8 mouse cellular contexts compared by ENCODE assay signal in genomic region chr2:84386563-84387393, GRCm38 (mm10). TPM values are rescaled to one million over a fixed set of nuclear protein-coding genes. Genes with fewer than 3 reads are reported as not detected.
DNase-seq lines count a peak whose midpoint lies in the region; ATAC-seq and TF ChIP-seq lines count a peak whose summit lies in the region.

No protein-coding gene starts in this region.

- no peak for ATAC-seq in heart, embryonic 11.5 days (replicated peaks; ENCODE audit: insufficient number of reproducible peaks, low FRiP score, low TSS enrichment)

- H3K4me1 ChIP-seq in lung, adult 2 months (ENCODE audit: control insufficient read depth, insufficient read depth, low read length), result peaks cover 27% of the 10 kb centered on the region
- peaks cover 5% of the 10 kb centered on the region; the same call in 1 of the 2 replicates for H3K4me1 ChIP-seq in heart, embryonic 11.5 days (ENCODE audit: control insufficient read depth, insufficient read depth, low read length)

- no peak for TF ChIP-seq POLR2A in lung, adult 2 months (IDR thresholded peaks at IDR 0.05; ENCODE audit: borderline replicate concordance, extremely low read depth, low read depth, low read length)

- 39% methylated on average over 18 of the region's 18 CpGs for WGBS in lung, adult 2 months
- WGBS in heart, embryonic 11.5 days (ENCODE audit: insufficient replicate concordance), result 44% methylated on average over 18 of the region's 18 CpGs

- no peak for DNase-seq in lung, adult 2 months
- no peak for DNase-seq in lung, postnatal 36 days
- peak; percentile 56 for DNase-seq in kidney, postnatal 14 days
- DNase-seq in retina, postnatal 1 day, result peak; percentile 11
- DNase-seq in cerebellum, adult 11-12 months, result no peak
- no peak for DNase-seq in thymus, postnatal 14 days
- no peak for DNase-seq in thymus, postnatal 0 days (ENCODE audit: low spot score)

- H3K4me2 ChIP-seq in heart, embryonic 11.5 days, result peak overlapping the region; percentile 47

- H3K27ac ChIP-seq in heart, embryonic 11.5 days (ENCODE audit: low read depth, low read length), result peak overlapping the region; percentile 65

- no peaks in the 10 kb centered on the region for H3K27me3 ChIP-seq in heart, embryonic 11.5 days (ENCODE audit: control insufficient read depth, insufficient read depth, low read length)

- TF ChIP-seq CTCF in lung, adult 2 months (IDR thresholded peaks at IDR 0.05; ENCODE audit: insufficient read depth, low read length), result no peak

- H3K9me3 ChIP-seq in heart, embryonic 11.5 days (replicated peaks; ENCODE audit: control insufficient read depth, low read length), result no peaks in the 10 kb centered on the region

- no peaks in the 10 kb centered on the region for H3K36me3 ChIP-seq in heart, embryonic 11.5 days (ENCODE audit: control insufficient read depth, insufficient read depth, low read length)

- H3K9ac ChIP-seq in heart, embryonic 11.5 days (ENCODE audit: low read depth, low read length), result 0 out of 2 replicates have a peak overlapping the region, but pooled peaks have one; percentile 39

- H3K4me3 ChIP-seq in lung, adult 2 months (replicated peaks; ENCODE audit: extremely low read depth, low read depth, low read length), result peak overlapping the region; percentile 34
- peak overlapping the region; percentile 23 for H3K4me3 ChIP-seq in heart, embryonic 11.5 days (ENCODE audit: low read depth, low read length)

RNA-seq across cellular contexts. Expression of gene Calcrl, which starts 38.4 kb away (rescaled TPM):
- 128 and 192 TPM in 2 replicates for polyA plus RNA-seq in lung, adult 2 months (2012; rRNA removed)
- polyA plus RNA-seq in heart, embryonic 11.5 days (2014; fragmentation: Nextera tagmentation; extraction: Ambion mirVana), result 59.6 and 68.1 TPM in 2 replicates
- 20.1 and 23.0 TPM in 2 replicates for polyA plus RNA-seq in thymus, postnatal 0 days (2015; fragmentation: Nextera tagmentation; extraction: Ambion mirVana)

Comparison
In these comparisons a context has a peak if more than half of its experiments do, and no peak if none do; other contexts are left out.
1. DNase-seq: peak in kidney, postnatal 14 days (single experiment) and retina, postnatal 1 day (single experiment); none in lung, adult 2 months (single experiment), lung, postnatal 36 days (single experiment), cerebellum, adult 11-12 months (single experiment), thymus, postnatal 14 days (single experiment) and thymus, postnatal 0 days (single experiment).